7 mouse cellular contexts compared by ENCODE assay signal in the genomic region with DNA sequence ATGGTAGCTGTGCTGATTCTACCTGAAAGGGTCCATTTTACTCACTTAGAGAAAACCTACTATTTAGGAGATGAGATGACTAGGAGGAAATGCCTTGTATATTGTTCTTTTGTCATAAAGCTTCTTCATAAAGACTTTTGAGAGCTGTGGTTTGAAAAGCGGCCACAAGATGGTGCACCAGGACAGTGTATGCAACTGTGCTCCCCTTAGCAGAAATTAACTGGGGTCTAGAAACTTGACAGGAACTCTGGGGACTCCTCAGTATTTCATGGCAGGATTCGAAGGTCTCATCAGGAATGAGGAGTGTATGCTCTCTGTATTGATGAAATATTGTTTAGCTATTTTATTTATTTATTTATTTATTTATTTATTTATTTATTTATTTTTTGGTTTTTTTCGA.
DNase-seq lines count a peak whose midpoint lies in the region; TF ChIP-seq lines count a peak whose summit lies in the region.

No protein-coding gene starts in this region.

- DNase-seq in ES-E14 (ENCODE audit: low read depth, low spot score) (peak; percentile 37), adipocyte (ENCODE audit: low spot score) (peak; percentile 75)
- peak; percentile 86 for DNase-seq in embryo, embryonic 10.5 days (ENCODE audit: low spot score)
- DNase-seq in heart, postnatal 4 days = peak; percentile 77
- peak; percentile 55 to 80 for DNase-seq in layer of hippocampus, postnatal 25 days (ENCODE audit: extremely low spot score in 1 of 2, low spot score in 1 of 2)
- DNase-seq in lung, postnatal 36 days = peak; percentile 81
- DNase-seq in right cerebral cortex, postnatal 10 days (ENCODE audit: low spot score in 2 of 2) = peak; percentile 60 to 77

- no peak overlapping the region for H3K9ac ChIP-seq in ES-E14 (ENCODE audit: insufficient read depth, low read depth, low read length, poor library complexity, severe bottlenecking)

- in situ Hi-C loops in ES-E14 (cut with MboI; ENCODE audit: low sequenced_read_pairs in 2 of 2, unreplicated experiment in 2 of 2) = loop anchor here (25.0 kb wide), 1 partner anchor 452 kb away; no protein-coding TSS in a partner anchor

- H3K4me3 ChIP-seq in ES-E14 (ENCODE audit: insufficient read depth in 1 of 2, low read depth in 1 of 2, low read length in 2 of 2, poor library complexity in 1 of 2, severe bottlenecking in 1 of 2) = no peak overlapping the region

- no peaks in the 10 kb centered on the region for H3K36me3 ChIP-seq in ES-E14 (ENCODE audit: control insufficient read depth, insufficient read depth, low read length, poor library complexity, severe bottlenecking)

- H3K4me1 ChIP-seq in ES-E14 (ENCODE audit: control insufficient read depth in 2 of 2, insufficient read depth in 2 of 2, low read length in 2 of 2, poor library complexity in 1 of 2) = no peaks in the 10 kb centered on the region

- no peaks in the 10 kb centered on the region for H3K9me3 ChIP-seq in ES-E14 (ENCODE audit: control insufficient read depth, insufficient read depth, low read depth, low read length)

- H3K27ac ChIP-seq in ES-E14 (ENCODE audit: insufficient read depth, low read depth, low read length, poor library complexity, severe bottlenecking) = no peak overlapping the region

TF ChIP-seq in ES-E14, 5 proteins besides CTCF, POLR2A, EP300 and RAD21:
- TF ChIP-seq ZC3H11A (IDR thresholded peaks at IDR 0.05; ENCODE audit: borderline replicate concordance, low read depth, low read length) = peak; percentile 93
- no peak for TF ChIP-seq ZNF384 (IDR thresholded peaks at IDR 0.05; ENCODE audit: low read depth, low read length)
